Comparison of ENCODE assay signal across 7 mouse cellular contexts in the genomic region with DNA sequence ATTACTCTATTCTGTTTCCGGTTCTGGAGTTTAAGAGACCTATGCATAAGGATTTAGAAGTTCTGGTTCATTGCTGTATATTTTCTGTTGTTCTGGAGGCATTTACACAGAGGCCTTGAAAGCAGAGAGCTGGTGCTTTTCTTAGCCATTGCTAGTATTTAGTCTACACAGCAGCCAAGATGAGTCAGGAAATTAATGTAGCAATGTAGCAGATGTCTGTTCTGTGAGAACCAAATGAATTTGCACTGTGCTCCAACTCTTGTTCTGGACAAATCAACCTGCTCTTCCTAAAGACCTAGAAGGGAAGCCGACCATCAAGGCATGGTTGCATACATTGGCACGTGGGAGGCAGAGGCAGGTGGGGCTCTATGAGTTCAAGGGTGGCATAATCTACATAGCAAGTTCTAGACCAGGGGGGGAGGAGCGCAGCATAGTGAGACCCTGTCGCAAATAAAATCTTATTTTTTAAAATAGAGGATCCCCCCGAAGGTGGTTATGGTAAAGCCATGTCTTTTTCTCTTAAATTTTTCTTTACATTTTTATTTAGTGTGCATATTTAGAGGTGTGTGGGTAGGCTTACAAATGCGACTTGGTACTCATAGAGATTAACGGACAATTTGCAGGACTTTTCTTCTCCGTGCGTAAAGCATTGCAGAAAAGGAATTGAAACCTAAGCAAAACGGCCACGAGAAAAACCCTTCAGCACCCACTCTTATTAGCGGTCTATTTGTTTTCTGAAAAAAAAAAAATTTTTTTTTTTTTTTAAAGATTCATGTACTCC. TPM values are rescaled to one million over a fixed set of nuclear protein-coding genes. Genes with fewer than 3 reads are reported as not detected.
DNase-seq lines count a peak whose midpoint lies in the region; ATAC-seq and TF ChIP-seq lines count a peak whose summit lies in the region.

No protein-coding gene starts in this region.

- no peak for TF ChIP-seq CTCF in lung, embryonic 14.5 days (IDR thresholded peaks at IDR 0.05; ENCODE audit: low read depth)
- no peak for TF ChIP-seq CTCF in embryonic fibroblast, embryonic 13.5 days (IDR thresholded peaks at IDR 0.05; ENCODE audit: borderline replicate concordance, insufficient read depth, low read length)

- no peaks in the 10 kb centered on the region for H3K9me3 ChIP-seq in lung, embryonic 14.5 days (ENCODE audit: low read depth, low read length)
- H3K9me3 ChIP-seq in neural tube, embryonic 14.5 days (ENCODE audit: control insufficient read depth, low read length) = no peaks in the 10 kb centered on the region

- H3K4me2 ChIP-seq in lung, embryonic 14.5 days = peak overlapping the region; percentile 86
- H3K4me2 ChIP-seq in neural tube, embryonic 14.5 days (ENCODE audit: low read depth, low read length) = peak overlapping the region; percentile 99

- WGBS in lung, embryonic 14.5 days = 61% methylated on average over 13 of the region's 13 CpGs
- 77% methylated on average over 13 of the region's 13 CpGs for WGBS in neural tube, embryonic 14.5 days

- no peak for DNase-seq in lung, embryonic 14.5 days
- no peak for DNase-seq in lung, postnatal 25 days (ENCODE audit: low spot score)
- peak; percentile 40 for DNase-seq in layer of hippocampus, adult 9-10 months (ENCODE audit: low spot score)
- no peak for DNase-seq in gastrocnemius, postnatal 25 days
- no peak for DNase-seq in kidney, postnatal 36 days

- ATAC-seq in lung, embryonic 14.5 days (ENCODE audit: insufficient read depth) = no peak
- ATAC-seq in neural tube, embryonic 14.5 days (ENCODE audit: low read depth) = no peak

- peaks cover 22% of the 10 kb centered on the region; the same call in 1 of the 2 replicates for H3K36me3 ChIP-seq in lung, embryonic 14.5 days (ENCODE audit: insufficient read depth)
- H3K36me3 ChIP-seq in neural tube, embryonic 14.5 days (ENCODE audit: control insufficient read depth, insufficient read depth, low read length) = no peaks in the 10 kb centered on the region

- H3K4me1 ChIP-seq in lung, embryonic 14.5 days (ENCODE audit: insufficient read depth) = peaks cover 9% of the 10 kb centered on the region
- no peaks in the 10 kb centered on the region for H3K4me1 ChIP-seq in embryonic fibroblast, embryonic 13.5 days (ENCODE audit: control insufficient read depth, insufficient read depth, low read length)
- H3K4me1 ChIP-seq in neural tube, embryonic 14.5 days (ENCODE audit: control insufficient read depth, insufficient read depth, low read length) = peaks cover 9% of the 10 kb centered on the region; the same call in 1 of the 2 replicates

- no peak overlapping the region for H3K27ac ChIP-seq in lung, embryonic 14.5 days (ENCODE audit: low read depth)
- no peak overlapping the region for H3K27ac ChIP-seq in embryonic fibroblast, embryonic 13.5 days (ENCODE audit: insufficient read depth, low read length)
- H3K27ac ChIP-seq in neural tube, embryonic 14.5 days (ENCODE audit: low read depth, low read length) = no peak overlapping the region

- H3K4me3 ChIP-seq in lung, embryonic 14.5 days (ENCODE audit: low read depth, low read length) = peak overlapping the region; percentile 86
- peak overlapping the region; percentile 86; the same call in 1 of the 2 replicates for H3K4me3 ChIP-seq in embryonic fibroblast, embryonic 13.5 days (ENCODE audit: insufficient read depth, low read length)
- peak overlapping the region; percentile 76 for H3K4me3 ChIP-seq in neural tube, embryonic 14.5 days (ENCODE audit: low read depth, low read length)

- peak overlapping the region; percentile 94 for H3K9ac ChIP-seq in lung, embryonic 14.5 days
- peak overlapping the region; percentile 80; the same call in 1 of the 2 replicates for H3K9ac ChIP-seq in neural tube, embryonic 14.5 days (replicated peaks; ENCODE audit: low read depth, low read length)

- no peaks in the 10 kb centered on the region for H3K27me3 ChIP-seq in lung, embryonic 14.5 days (ENCODE audit: insufficient read depth, low read length)
- no peaks in the 10 kb centered on the region for H3K27me3 ChIP-seq in neural tube, embryonic 14.5 days (ENCODE audit: control insufficient read depth, insufficient read depth, low read length)

- TF ChIP-seq POLR2A in embryonic fibroblast, embryonic 13.5 days (IDR thresholded peaks at IDR 0.05; ENCODE audit: low read depth, low read length) = no peak

RNA-seq across cellular contexts. Expression of a gene that starts 1.1 kb away (rescaled TPM):
- polyA plus RNA-seq in lung, embryonic 14.5 days (2014; fragmentation: Nextera tagmentation; extraction: Ambion mirVana) = 62.1 and 64.5 TPM in 2 replicates
- polyA plus RNA-seq in embryonic fibroblast, embryonic 13.5 days (2011; ENCODE audit: insufficient read length, low read depth, missing spikeins) = 83.5 and 131 TPM in 2 replicates
- 6.3 and 7.6 TPM in 2 replicates for polyA plus RNA-seq in neural tube, embryonic 14.5 days (2014; fragmentation: Nextera tagmentation; extraction: Ambion mirVana)
- 1 to 10 TPM; 1.0 to 1.1 TPM for total RNA-seq in gastrocnemius, postnatal 25 days (2021)
